ENCODE assay signal across 18 mouse cellular contexts in genomic region chr4:111280936-111281335, GRCm38 (mm10).
DNase-seq lines count a peak whose midpoint lies in the region; TF ChIP-seq lines count a peak whose summit lies in the region.
"Had no signal": no experiment of that assay in that cellular context is flagged by ENCODE, and none has a peak within 500 bp of the region (broad histone marks: within the 10 kb centered on the region; RNA-seq: fewer than 3 reads in every experiment).

No protein-coding gene starts in this region.

- no peaks in the 10 kb centered on the region for H3K4me1 ChIP-seq in kidney, adult 2 months (ENCODE audit: control insufficient read depth, insufficient read depth, low read length)
- H3K4me1 ChIP-seq: embryonic facial prominence, embryonic 10.5 days; embryonic facial prominence, embryonic 12.5 days; forebrain, embryonic 13.5 days; forebrain, embryonic 15.5 days had no signal

- H3K36me3 ChIP-seq in kidney, adult 2 months (ENCODE audit: control insufficient read depth, insufficient read depth, low read length): no peaks in the 10 kb centered on the region
- H3K36me3 ChIP-seq: embryonic facial prominence, embryonic 10.5 days; embryonic facial prominence, embryonic 12.5 days; forebrain, embryonic 15.5 days had no signal

- no peak overlapping the region for H3K4me3 ChIP-seq in kidney, adult 2 months (ENCODE audit: insufficient read depth, low read depth, low read length)
- H3K4me3 ChIP-seq: embryonic facial prominence, embryonic 10.5 days; embryonic facial prominence, embryonic 12.5 days; forebrain, embryonic 13.5 days; forebrain, embryonic 15.5 days had no signal

- WGBS in kidney, adult 2 months: 66% methylated on average over 2 of the region's 2 CpGs

- no peak for TF ChIP-seq POLR2A in kidney, adult 2 months (IDR thresholded peaks at IDR 0.05; ENCODE audit: low read depth, low read length)

- H3K27me3 ChIP-seq in kidney, adult 2 months (replicated peaks; ENCODE audit: control insufficient read depth, insufficient read depth, low read length): no peaks in the 10 kb centered on the region
- H3K27me3 ChIP-seq: embryonic facial prominence, embryonic 12.5 days; forebrain, embryonic 13.5 days; forebrain, embryonic 15.5 days had no signal

- TF ChIP-seq CTCF in kidney, adult 2 months (conservative IDR thresholded peaks at IDR 0.05; ENCODE audit: insufficient read depth, insufficient read length, low read depth, low read length): no peak

- H3K27ac ChIP-seq in kidney, adult 2 months (ENCODE audit: insufficient read depth, low read depth, low read length): no peak overlapping the region
- H3K27ac ChIP-seq: embryonic facial prominence, embryonic 10.5 days; embryonic facial prominence, embryonic 12.5 days; forebrain, embryonic 13.5 days; forebrain, embryonic 15.5 days had no signal

- DNase-seq in frontal cortex, adult 2 months (ENCODE audit: extremely low spot score in 1 of 2, low spot score in 1 of 2): peak; percentile 24 to 31
- DNase-seq in frontal cortex, postnatal 14 days (ENCODE audit: low spot score in 2 of 2): no peak
- peak; percentile 64 for DNase-seq in brain, adult 2 months (ENCODE audit: low read depth, low spot score)
- peak; percentile 64 for DNase-seq in telencephalon, adult 2 months (ENCODE audit: low read depth, low spot score)
- DNase-seq in kidney, adult 2 months: no peak
- DNase-seq: adrenal gland, adult 2 months; adrenal gland, postnatal 10 days; adrenal gland, postnatal 25 days; cerebellum, adult 11-12 months; cerebellum, adult 2 months; cerebellum, adult 9-10 months; cerebellum, postnatal 10 days; cerebellum, postnatal 25 days; forebrain, postnatal 0 days had no signal

Comparison
In these comparisons a context has a peak if more than half of its experiments do, and no peak if none do; other contexts are left out.
1. DNase-seq: peak in frontal cortex, adult 2 months (2 of 2), brain, adult 2 months (single experiment) and telencephalon, adult 2 months (single experiment); none in frontal cortex, postnatal 14 days (0 of 2) and kidney, adult 2 months (single experiment).